Mouse (Mus musculus) midbrain, postnatal 0 days (tissue): ENCODE results near the gene Tenm2. TPM values are rescaled to one million over a fixed set of nuclear protein-coding genes. Genes with fewer than 3 reads are reported as not detected.

Experiments used
- ATAC-seq: fragments of 200-750 bp; cut with Nextera tagmentation; 2 replicates; pipeline ENCODE4 v1.8.0; 2017; ENCODE audit warnings: moderate number of reproducible peaks, mild to moderate bottlenecking, moderate TSS enrichment, moderate library complexity; ENCODE audit not compliant: low FRiP score
- DNase-seq: peaks from one replicate; pipeline ENCODE4 v3.0.0-alpha.2; 2015; ENCODE audit warnings: low spot score
- H3K27ac ChIP-seq: fragments of 300-500 bp; sonication (generic); 2 replicates; pipeline ENCODE4 v1.5.1; 2014; ENCODE audit warnings: low read depth, mild to moderate bottlenecking, low read length, mixed read lengths
- H3K27me3 ChIP-seq: fragments of 300-500 bp; sonication (generic); 2 replicates; pipeline ENCODE4 v1.6.1; 2014; ENCODE audit warnings: low read length, control low read depth, mixed read lengths; ENCODE audit not compliant: insufficient read depth
- H3K36me3 ChIP-seq: fragments of 300-500 bp; sonication (generic); 2 replicates; pipeline ENCODE4 v1.6.1; 2014; ENCODE audit warnings: low read length, control low read depth, mixed read lengths; ENCODE audit not compliant: insufficient read depth
- H3K4me1 ChIP-seq: fragments of 300-500 bp; sonication (generic); 2 replicates; pipeline ENCODE4 v1.6.1; 2014; ENCODE audit warnings: mild to moderate bottlenecking, control low read depth, antibody characterized with exemption, low read length, mixed read lengths; ENCODE audit not compliant: insufficient read depth
- H3K4me2 ChIP-seq: fragments of 300-500 bp; sonication (generic); 2 replicates; pipeline ENCODE4 v1.6.1; 2014; ENCODE audit warnings: low read depth, mild to moderate bottlenecking, low read length, mixed read lengths; ENCODE audit not compliant: poor library complexity, severe bottlenecking
- H3K4me3 ChIP-seq: fragments of 300-500 bp; sonication (generic); 2 replicates; pipeline ENCODE4 v1.5.1; 2014; ENCODE audit warnings: low read depth, mild to moderate bottlenecking, low read length, moderate library complexity
- H3K9ac ChIP-seq: fragments of 300-500 bp; sonication (generic); replicated peaks from 2 replicates; pipeline ENCODE4 v1.6.1; 2014; ENCODE audit warnings: mild to moderate bottlenecking, low read length, moderate library complexity, mixed read lengths; ENCODE audit not compliant: poor library complexity, severe bottlenecking
- H3K9me3 ChIP-seq: fragments of 300-500 bp; sonication (generic); 2 replicates; pipeline ENCODE4 v1.6.1; 2016; ENCODE audit warnings: low read length, control low read depth
- CTCF ChIP-seq: IDR thresholded peaks from 2 replicates; pipeline ENCODE4 v1.5.1; 2016; ENCODE audit warnings: antibody characterized with exemption, mild to moderate bottlenecking
- WGBS: fragments of 180-500 bp; shearing (Covaris S2); extraction: QIAGEN DNeasy Blood & Tissue Kit; methylation state at CpG from one replicate; pipeline ENCODE4 v1.1.7; 2014; 5-methylcytosine and 5-hydroxymethylcytosine counted together
- polyA plus RNA-seq: library from polyadenylated mRNA; unstranded; fragments of >200 nt; fragmentation: Nextera tagmentation; extraction: Ambion mirVana; gene quantifications from 2 replicates; pipeline ENCODE4 v1.2.1, GENCODE M21; 2015
- total RNA-seq: library from RNA; depleted of rRNA; stranded (reverse); fragments of >200 nt; gene quantifications from 2 replicates; pipeline ENCODE4 v1.2.3, GENCODE M21; 2014

Gene Tenm2
- total and polyA plus RNA-seq, 2 experiments from 2014 or later: 62.6 to 138 TPM

DNA sequence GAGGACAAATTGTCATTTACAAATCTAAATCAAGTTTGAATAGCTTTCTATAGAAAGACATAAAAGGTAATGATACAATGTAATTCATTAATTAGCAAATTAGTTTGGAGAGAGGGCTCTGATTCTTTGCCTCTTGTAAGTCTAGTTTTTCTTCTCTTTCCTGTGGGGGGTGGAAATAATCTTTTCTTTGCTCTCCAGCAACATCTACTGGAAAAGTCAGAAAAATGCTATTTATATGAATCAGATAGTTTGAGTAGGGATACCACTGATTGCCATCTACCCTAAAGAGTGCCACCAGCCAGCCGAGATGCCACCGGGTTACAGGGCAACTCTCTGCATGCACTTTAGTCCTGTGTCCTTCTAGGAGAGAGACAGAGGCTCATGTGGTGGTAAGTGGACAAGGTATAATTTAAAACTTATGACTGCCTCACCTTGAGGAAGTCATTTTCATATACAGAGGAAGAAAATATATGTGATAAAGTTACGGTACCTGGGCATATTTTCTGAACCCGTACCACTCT is 560.8 kb downstream of the Tenm2 start:
- Histone ChIP-seq H3K4me1 (peaks cover 9% of the 10 kb centered on the region), H3K9me3 (no peaks in the 10 kb centered on the region), H3K36me3 (no peaks in the 10 kb centered on the region), H3K4me3 (peak overlapping the region; percentile 54), H3K4me2 (peak overlapping the region; percentile 69), H3K9ac (no peak overlapping the region), H3K27ac (peak overlapping the region; percentile 6; the same call in 1 of the 2 replicates), H3K27me3 (no peaks in the 10 kb centered on the region)
- ATAC-seq: no peak
- peak; percentile 63 for DNase-seq
- peak; percentile 63 for TF ChIP-seq CTCF
- 50% methylated on average over 4 of the region's 4 CpGs for WGBS

DNA sequence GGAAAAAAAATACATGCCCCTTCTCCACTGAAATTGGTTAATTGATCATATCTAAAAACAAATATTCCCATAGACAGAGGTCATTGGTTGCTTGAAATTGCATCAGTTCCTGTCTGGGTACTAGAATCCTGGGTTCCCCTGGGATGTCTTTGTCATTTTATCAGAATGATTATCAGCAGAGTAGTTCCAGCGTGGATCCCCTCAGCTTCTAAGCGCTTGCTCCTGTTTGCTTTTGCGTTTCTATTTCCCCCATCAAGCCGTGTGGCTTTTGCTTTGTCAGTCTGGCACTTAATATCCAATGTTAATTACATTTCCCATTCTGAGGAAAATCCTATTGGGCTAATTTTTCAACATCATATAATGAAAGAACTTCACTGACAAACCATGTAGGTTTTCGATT is 561.6 kb downstream of the Tenm2 start:
- Histone ChIP-seq H3K9me3 (no peaks in the 10 kb centered on the region), H3K9ac (peak overlapping the region; percentile 52), H3K4me1 (peaks cover 6% of the 10 kb centered on the region), H3K4me3 (peak overlapping the region; percentile 54), H3K27ac (no peak overlapping the region), H3K36me3 (no peaks in the 10 kb centered on the region), H3K4me2 (peak overlapping the region; percentile 69), H3K27me3 (no peaks in the 10 kb centered on the region)
- TF ChIP-seq CTCF: no peak
- ATAC-seq (no peak), DNase-seq (peak; percentile 36)
- 35% methylated on average over 5 of the region's 5 CpGs for WGBS

- H3K27ac ChIP-seq: no peak overlapping the region
- H3K4me1 ChIP-seq: peaks cover 4% of the 10 kb centered on the region; the same call in 1 of the 2 replicates
- ATAC-seq (no peak), DNase-seq (no peak)
- H3K4me3 ChIP-seq: no peak overlapping the region
- no peaks in the 10 kb centered on the region for H3K27me3 ChIP-seq
- no peaks in the 10 kb centered on the region for H3K9me3 ChIP-seq
- H3K4me2 ChIP-seq: peak overlapping the region; percentile 25
- TF ChIP-seq CTCF: peak; percentile 20; the same call in 1 of the 2 replicates
- H3K9ac ChIP-seq: no peak overlapping the region
- 23% methylated on average over 9 of the region's 9 CpGs for WGBS
- no peaks in the 10 kb centered on the region for H3K36me3 ChIP-seq
Observed at GRCm38 (mm10) chr11:36671196-36671595, 564.6 kb downstream of the Tenm2 start.

DNA sequence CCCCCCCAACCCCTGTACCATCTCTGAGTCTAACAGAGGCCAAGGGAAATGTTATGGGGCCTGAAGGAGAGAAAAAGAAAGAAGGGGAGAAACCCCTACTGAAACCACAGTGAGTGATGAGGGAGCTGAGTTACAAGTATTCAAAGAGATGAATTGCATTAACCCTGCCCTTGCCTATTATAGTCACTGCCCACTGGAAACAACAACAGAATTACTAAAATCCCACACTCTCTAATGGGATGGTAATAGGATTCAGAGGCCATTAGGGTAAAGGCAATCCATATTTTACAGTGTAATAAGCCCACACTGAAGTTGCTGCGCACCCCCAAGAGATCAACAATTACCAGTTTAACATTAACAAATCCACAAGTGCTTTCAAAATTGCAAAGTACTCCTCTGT is 571.7 kb downstream of the Tenm2 start:
- TF ChIP-seq CTCF: no peak
- Histone ChIP-seq H3K4me2 (no peak overlapping the region), H3K36me3 (no peaks in the 10 kb centered on the region), H3K27me3 (no peaks in the 10 kb centered on the region), H3K9me3 (no peaks in the 10 kb centered on the region), H3K9ac (no peak overlapping the region), H3K4me1 (no peaks in the 10 kb centered on the region), H3K4me3 (no peak overlapping the region), H3K27ac (no peak overlapping the region)
- 82% methylated on average over 1 of the region's 1 CpGs for WGBS
- no peak for ATAC-seq
- no peak for DNase-seq

GRCm38 (mm10) chr11:36663571-36663970 is 572.2 kb downstream of the Tenm2 start:
- H3K9me3 ChIP-seq: no peaks in the 10 kb centered on the region
- H3K4me1 ChIP-seq: no peaks in the 10 kb centered on the region
- no peaks in the 10 kb centered on the region for H3K27me3 ChIP-seq
- H3K4me2 ChIP-seq: no peak overlapping the region
- H3K9ac ChIP-seq: no peak overlapping the region
- 32% methylated on average over 3 of the region's 3 CpGs for WGBS
- no peak for DNase-seq
- ATAC-seq: no peak
- H3K27ac ChIP-seq: no peak overlapping the region
- no peaks in the 10 kb centered on the region for H3K36me3 ChIP-seq
- H3K4me3 ChIP-seq: no peak overlapping the region
- TF ChIP-seq CTCF: no peak

- Histone ChIP-seq H3K9ac (no peak overlapping the region), H3K4me3 (no peak overlapping the region), H3K36me3 (no peaks in the 10 kb centered on the region), H3K27me3 (no peaks in the 10 kb centered on the region), H3K9me3 (no peaks in the 10 kb centered on the region), H3K4me1 (no peaks in the 10 kb centered on the region; the same call in 1 of the 2 replicates), H3K4me2 (no peak overlapping the region), H3K27ac (no peak overlapping the region)
- ATAC-seq (no peak), DNase-seq (peak; percentile 44)
- 73% methylated on average over 9 of the region's 9 CpGs for WGBS
- TF ChIP-seq CTCF: no peak
Observed at GRCm38 (mm10) chr11:36653656-36654323, 582.0 kb downstream of the Tenm2 start.
